Mouse (Mus musculus) lung, embryonic 15.5 days (tissue): ENCODE measurements around the gene Mau2. TPM values are rescaled to one million over a fixed set of nuclear protein-coding genes. Genes with fewer than 3 reads are reported as not detected.
A peak's percentile ranks its signal among the peaks of the same experiment; 100 is the strongest.
"Not testable (repeated sequence)": the region's sequence is repeated elsewhere in the genome, so short reads cannot be mapped to it uniquely, and the experiment has no call there.

Source experiments
- ATAC-seq: fragments of 200-750 bp; cut with Nextera tagmentation; 2 replicates; pipeline ENCODE4 v1.8.0; 2017; ENCODE audit warnings: moderate number of reproducible peaks, borderline replicate concordance; ENCODE audit not compliant: low FRiP score, low TSS enrichment; ENCODE audit errors: extremely low read depth
- H3K27ac ChIP-seq: fragments of 300-500 bp; sonication (generic); 2 replicates; pipeline ENCODE4 v1.5.1; 2015; ENCODE audit warnings: moderate library complexity, mild to moderate bottlenecking, inconsistent platforms
- H3K27me3 ChIP-seq: fragments of 300-500 bp; sonication (generic); 2 replicates; pipeline ENCODE4 v1.6.1; 2015; ENCODE audit warnings: inconsistent platforms
- H3K36me3 ChIP-seq: fragments of 300-500 bp; sonication (generic); 2 replicates; pipeline ENCODE4 v1.6.1; 2015; ENCODE audit warnings: inconsistent platforms
- H3K4me1 ChIP-seq: fragments of 300-500 bp; sonication (generic); 2 replicates; pipeline ENCODE4 v1.6.1; 2015; ENCODE audit warnings: inconsistent platforms
- H3K4me2 ChIP-seq: fragments of 300-500 bp; sonication (generic); 2 replicates; pipeline ENCODE4 v1.6.1; 2015; ENCODE audit warnings: inconsistent platforms, mild to moderate bottlenecking, moderate library complexity
- H3K4me3 ChIP-seq: fragments of 300-500 bp; sonication (generic); 2 replicates; pipeline ENCODE4 v1.5.1; 2015; ENCODE audit warnings: mild to moderate bottlenecking, inconsistent platforms
- H3K9ac ChIP-seq: fragments of 300-500 bp; sonication (generic); 2 replicates; pipeline ENCODE4 v1.6.1; 2015; ENCODE audit warnings: inconsistent platforms
- H3K9me3 ChIP-seq: fragments of 300-500 bp; sonication (generic); 2 replicates; pipeline ENCODE4 v1.6.1; 2016; ENCODE audit warnings: inconsistent platforms
- WGBS: fragments of 180-500 bp; shearing (Covaris S2); methylation state at CpG from one replicate; pipeline ENCODE4 v1.1.7; 2015; 5-methylcytosine and 5-hydroxymethylcytosine counted together
- polyA plus RNA-seq: library from polyadenylated mRNA; unstranded; fragments of >200 nt; fragmentation: Nextera tagmentation; extraction: Ambion mirVana; gene quantifications from 2 replicates; pipeline ENCODE4 v1.2.1, GENCODE M21; 2015

Mau2 gene
- polyA plus RNA-seq, 1 experiment from 2014 or later: 50.5 TPM

- Histone ChIP-seq H3K4me2 (no peak overlapping the region), H3K9ac (no peak overlapping the region), H3K4me1 (no peaks in the 10 kb centered on the region), H3K36me3 (peaks cover 13% of the 10 kb centered on the region), H3K9me3 (no peaks in the 10 kb centered on the region), H3K4me3 (no peak overlapping the region), H3K27ac (no peak overlapping the region), H3K27me3 (no peaks in the 10 kb centered on the region)
- ATAC-seq: no peak
- 77% methylated on average over 1 of the region's 1 CpGs for WGBS
These were observed 29.8 kb downstream of the Mau2 start for GRCm38 (mm10) chr8:70012763-70013162.

GRCm38 (mm10) chr8:70012350-70012749, 30.2 kb downstream of the Mau2 start:
- Histone ChIP-seq H3K36me3 (peaks cover 9% of the 10 kb centered on the region), H3K9ac (no peak overlapping the region), H3K27ac (no peak overlapping the region), H3K4me3 (no peak overlapping the region), H3K27me3 (no peaks in the 10 kb centered on the region), H3K9me3 (no peaks in the 10 kb centered on the region), H3K4me2 (no peak overlapping the region), H3K4me1 (no peaks in the 10 kb centered on the region)
- WGBS: 71% methylated on average over 3 of the region's 3 CpGs
- ATAC-seq: no peak

DNA sequence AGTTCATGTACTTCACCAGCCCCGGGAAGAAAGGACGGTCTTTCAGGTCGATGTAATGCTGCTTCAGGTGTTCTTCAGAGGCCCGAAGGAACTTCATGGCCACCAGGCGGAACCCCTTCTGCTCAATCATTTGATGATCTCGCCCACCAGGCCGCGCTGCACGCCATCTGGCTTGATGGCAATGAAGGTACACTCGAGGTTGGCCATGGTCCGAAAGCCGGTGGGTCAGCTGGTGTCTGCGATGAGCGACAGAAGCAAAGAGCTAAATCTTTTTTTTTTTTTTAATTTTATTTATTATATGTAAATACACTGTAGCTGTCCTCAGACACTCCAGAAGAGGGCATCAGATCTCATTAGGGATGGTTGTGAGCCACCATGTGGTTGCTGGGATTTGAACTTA, 31.7 kb downstream of the Mau2 start:
- not testable (repeated sequence) for ATAC-seq, H3K27ac ChIP-seq, H3K27me3 ChIP-seq, H3K36me3 ChIP-seq, H3K9ac ChIP-seq, H3K4me3 ChIP-seq, H3K9me3 ChIP-seq, H3K4me2 ChIP-seq, H3K4me1 ChIP-seq
- 89% methylated on average over 14 of the region's 14 CpGs for WGBS

DNA sequence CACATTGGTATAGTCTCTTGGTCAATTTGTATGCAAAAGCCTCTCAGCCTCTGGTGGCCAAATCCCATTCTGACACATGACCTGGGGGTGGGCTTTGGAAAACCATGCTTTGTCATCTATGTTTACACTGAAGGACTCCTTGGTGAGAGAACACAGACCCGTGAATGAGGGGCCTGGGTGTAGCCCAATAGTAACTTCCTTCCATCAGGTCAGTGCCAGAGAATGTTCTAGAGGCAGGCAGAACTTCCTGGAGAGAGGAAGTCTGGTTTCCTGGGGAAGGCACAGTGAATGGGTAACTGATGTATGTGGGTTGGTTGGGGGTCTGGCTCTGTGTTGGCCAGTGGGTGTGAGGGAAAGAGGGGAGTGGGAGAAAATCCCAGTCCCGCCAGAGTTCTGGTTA, 37.4 kb downstream of the Mau2 start:
- Histone ChIP-seq H3K9ac (no peak overlapping the region), H3K36me3 (no peaks in the 10 kb centered on the region), H3K27ac (no peak overlapping the region), H3K4me1 (peaks cover 12% of the 10 kb centered on the region; the same call in 1 of the 2 replicates), H3K27me3 (no peaks in the 10 kb centered on the region), H3K4me2 (no peak overlapping the region), H3K9me3 (no peaks in the 10 kb centered on the region), H3K4me3 (no peak overlapping the region)
- ATAC-seq: no peak
- WGBS: 38% methylated on average over 2 of the region's 2 CpGs

- no peak overlapping the region for H3K4me3 ChIP-seq
- no peak overlapping the region for H3K27ac ChIP-seq
- H3K4me2 ChIP-seq: no peak overlapping the region
- no peaks in the 10 kb centered on the region for H3K36me3 ChIP-seq
- no peaks in the 10 kb centered on the region for H3K27me3 ChIP-seq
- H3K9me3 ChIP-seq: no peaks in the 10 kb centered on the region
- H3K4me1 ChIP-seq: peaks cover 12% of the 10 kb centered on the region; the same call in 1 of the 2 replicates
- no peak overlapping the region for H3K9ac ChIP-seq
- ATAC-seq: no peak
These were observed 38.2 kb downstream of the Mau2 start for GRCm38 (mm10) chr8:70004345-70004744.

DNA sequence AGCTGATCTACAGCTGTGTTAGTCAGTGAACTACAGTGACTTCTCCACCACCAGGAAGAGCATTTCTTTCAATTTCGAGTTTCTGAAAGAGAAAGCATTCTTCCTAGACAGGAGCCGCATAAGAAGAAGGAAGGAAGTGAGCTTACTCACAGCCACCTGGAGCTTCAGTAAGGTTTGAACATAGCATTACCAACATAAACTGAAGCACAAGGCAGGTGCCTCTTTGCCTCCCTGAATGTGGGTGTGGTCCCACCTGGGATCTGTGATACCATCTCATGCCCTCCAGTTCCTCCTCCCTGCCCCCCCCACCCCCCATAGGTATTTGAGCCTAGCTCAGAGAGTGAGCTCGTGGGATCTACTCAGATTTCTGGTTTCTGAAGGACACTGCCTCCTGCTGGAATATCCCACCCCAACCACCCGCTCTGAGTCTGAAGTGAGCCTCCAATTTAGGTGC, 39.3 kb downstream of the Mau2 start:
- no peak overlapping the region for H3K27ac ChIP-seq
- no peak overlapping the region for H3K9ac ChIP-seq
- H3K4me2 ChIP-seq: no peak overlapping the region
- H3K4me1 ChIP-seq: peaks cover 12% of the 10 kb centered on the region; the same call in 1 of the 2 replicates
- H3K27me3 ChIP-seq: no peaks in the 10 kb centered on the region
- 49% methylated on average over 4 of the region's 4 CpGs for WGBS
- no peaks in the 10 kb centered on the region for H3K9me3 ChIP-seq
- no peak overlapping the region for H3K4me3 ChIP-seq
- H3K36me3 ChIP-seq: no peaks in the 10 kb centered on the region
- no peak for ATAC-seq

- not testable (repeated sequence) for H3K9me3 ChIP-seq, H3K27me3 ChIP-seq, H3K4me3 ChIP-seq, H3K9ac ChIP-seq, ATAC-seq, H3K36me3 ChIP-seq
- Histone ChIP-seq H3K4me2 (peak overlapping the region; percentile 60), H3K27ac (peak overlapping the region; percentile 88), H3K4me1 (peaks cover 16% of the 10 kb centered on the region)
- WGBS: 38% methylated on average over 7 of the region's 7 CpGs
These were observed 40.7 kb downstream of the Mau2 start for GRCm38 (mm10) chr8:70001892-70002191.

DNA sequence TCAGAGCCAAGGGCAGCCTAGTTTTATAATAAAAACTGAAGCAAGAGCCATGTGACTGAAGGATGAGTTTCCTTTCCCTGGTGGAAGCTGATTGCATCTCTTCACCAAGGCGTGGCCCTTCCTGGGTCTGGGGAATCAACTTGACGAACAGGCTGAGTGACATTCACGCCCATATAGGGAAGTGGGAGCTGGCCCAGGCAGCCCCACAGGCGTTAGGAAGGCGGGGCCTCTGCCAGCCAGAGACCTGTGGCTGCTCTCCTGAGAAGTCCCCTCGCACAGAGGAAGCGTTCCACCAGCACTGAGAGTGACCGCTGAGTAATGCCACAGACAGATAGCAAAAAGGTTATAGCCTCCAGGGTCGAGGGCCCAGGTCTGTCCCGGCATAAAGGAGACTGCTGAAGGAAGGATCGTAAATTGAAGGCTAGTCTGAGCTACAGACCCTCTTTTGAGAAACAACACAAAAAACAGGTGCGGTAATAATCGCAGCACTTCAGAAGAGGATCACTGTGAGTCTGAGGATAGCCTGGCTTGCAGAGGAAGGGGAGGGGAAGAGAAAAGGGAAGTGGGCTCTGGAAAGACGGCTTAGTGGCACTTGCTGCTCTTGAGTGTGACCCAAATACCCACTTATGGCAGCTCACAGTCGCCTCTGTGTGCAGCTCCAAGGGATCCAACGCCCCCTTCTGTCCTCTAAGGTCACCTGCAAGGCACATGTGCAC, 41.2 kb downstream of the Mau2 start:
- Histone ChIP-seq H3K4me3 (peak overlapping the region; percentile 24), H3K36me3 (no peaks in the 10 kb centered on the region), H3K4me2 (peak overlapping the region; percentile 60), H3K9me3 (no peaks in the 10 kb centered on the region), H3K4me1 (peaks cover 16% of the 10 kb centered on the region), H3K27me3 (no peaks in the 10 kb centered on the region), H3K27ac (peak overlapping the region; percentile 88), H3K9ac (peak overlapping the region; percentile 18; the same call in 1 of the 2 replicates)
- WGBS: under 1% methylated on average over 16 of the region's 16 CpGs
- ATAC-seq: peak; percentile 55; the same call in 1 of the 2 replicates

- Histone ChIP-seq H3K27me3 (no peaks in the 10 kb centered on the region), H3K4me3 (no peak overlapping the region), H3K36me3 (no peaks in the 10 kb centered on the region), H3K4me1 (peaks cover 20% of the 10 kb centered on the region), H3K9ac (no peak overlapping the region), H3K4me2 (no peak overlapping the region), H3K9me3 (no peaks in the 10 kb centered on the region), H3K27ac (peak overlapping the region; percentile 88; the same call in 1 of the 2 replicates)
- ATAC-seq: no peak
- 74% methylated on average over 2 of the region's 2 CpGs for WGBS
These were observed 42.3 kb downstream of the Mau2 start for GRCm38 (mm10) chr8:70000226-70000625.

GRCm38 (mm10) chr8:69999236-69999635, 43.3 kb downstream of the Mau2 start:
- Histone ChIP-seq H3K27ac (no peak overlapping the region), H3K36me3 (no peaks in the 10 kb centered on the region), H3K4me3 (no peak overlapping the region), H3K9me3 (no peaks in the 10 kb centered on the region), H3K9ac (no peak overlapping the region), H3K27me3 (no peaks in the 10 kb centered on the region), H3K4me2 (no peak overlapping the region), H3K4me1 (peaks cover 23% of the 10 kb centered on the region)
- WGBS: 87% methylated on average over 4 of the region's 4 CpGs
- ATAC-seq: no peak

- Histone ChIP-seq H3K4me2 (no peak overlapping the region), H3K9me3 (no peaks in the 10 kb centered on the region), H3K9ac (no peak overlapping the region), H3K36me3 (no peaks in the 10 kb centered on the region), H3K27me3 (no peaks in the 10 kb centered on the region), H3K4me1 (peaks cover 26% of the 10 kb centered on the region), H3K27ac (no peak overlapping the region), H3K4me3 (no peak overlapping the region)
- ATAC-seq: no peak
- WGBS: 86% methylated on average over 3 of the region's 3 CpGs
These were observed 43.8 kb downstream of the Mau2 start for GRCm38 (mm10) chr8:69998706-69999105.

DNA sequence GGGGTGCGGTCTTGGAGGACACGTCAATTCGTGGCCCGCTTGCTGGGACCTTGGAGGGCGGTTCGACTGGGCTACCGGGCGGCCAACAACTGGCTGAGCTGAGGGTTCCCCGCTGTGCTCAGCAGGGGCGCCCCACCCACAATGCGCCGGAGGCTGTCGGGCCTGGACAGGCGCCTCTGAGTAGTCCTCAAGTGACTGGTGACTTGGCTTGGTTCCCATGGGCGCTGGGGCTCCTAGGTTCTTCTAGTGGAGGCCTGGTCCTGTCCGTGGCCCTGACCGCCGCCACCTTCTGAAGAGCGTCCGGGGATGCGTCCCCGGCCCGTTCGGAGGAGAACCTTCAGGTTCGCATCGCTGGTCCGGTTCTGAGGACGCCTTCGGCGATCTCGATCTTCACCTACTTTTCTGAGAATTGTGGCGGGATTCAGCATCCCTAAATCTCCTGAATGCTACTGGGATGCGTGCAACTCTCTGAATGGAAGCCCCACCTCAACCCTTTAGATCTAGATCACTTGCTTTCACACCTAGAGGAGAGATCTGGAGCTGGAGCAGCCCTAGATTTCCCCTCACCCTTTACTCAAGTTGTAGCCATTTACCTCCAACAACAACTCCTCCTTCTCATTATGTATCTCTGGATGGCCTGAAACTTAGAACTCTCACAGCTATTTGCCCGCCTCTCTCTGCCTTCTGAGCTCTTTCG, 45.8 kb downstream of the Mau2 start:
- Histone ChIP-seq H3K36me3 (no peaks in the 10 kb centered on the region), H3K9me3 (no peaks in the 10 kb centered on the region), H3K27ac (peak overlapping the region; percentile 89), H3K4me1 (peaks cover 22% of the 10 kb centered on the region; the same call in 1 of the 2 replicates), H3K27me3 (no peaks in the 10 kb centered on the region), H3K4me3 (peak overlapping the region; percentile 99), H3K9ac (peak overlapping the region; percentile 63), H3K4me2 (peak overlapping the region; percentile 74)
- no peak for ATAC-seq
- WGBS: 2% methylated on average over 35 of the region's 35 CpGs
